Mouse (Mus musculus) G1E (cell line): ENCODE data around the gene Mrpl3.

Experiments used
- CTCF ChIP-seq: IDR thresholded peaks from 2 replicates; pipeline ENCODE4 v1.5.1; 2012; ENCODE audit warnings: low read depth, low read length, inconsistent platforms, mixed read lengths
- GATA2 ChIP-seq: IDR thresholded peaks from 2 replicates; pipeline ENCODE4 v1.6.1; 2012; ENCODE audit warnings: low read depth, low read length, inconsistent platforms, borderline replicate concordance
- POLR2AphosphoS5 ChIP-seq: IDR thresholded peaks from 2 replicates; pipeline ENCODE4 v1.6.1; 2012; ENCODE audit warnings: low read depth, low read length, inconsistent platforms; ENCODE audit not compliant: insufficient replicate concordance
- TAL1 ChIP-seq: conservative IDR thresholded peaks from 2 replicates; pipeline ENCODE4 v1.6.1; 2012; ENCODE audit warnings: low read depth, low read length, inconsistent platforms, mixed read lengths

- no peak for TF ChIP-seq CTCF
- no peak for TF ChIP-seq TAL1
- no peak for TF ChIP-seq POLR2AphosphoS5
- no peak for TF ChIP-seq GATA2
These were observed 20.5 kb upstream of the Mrpl3 start for GRCm38 (mm10) chr9:105032572-105032971.
